Mouse (Mus musculus) hindbrain, embryonic 10.5 days (tissue): Measurements from ENCODE around the gene Cldn11. TPM values are rescaled to one million over a fixed set of nuclear protein-coding genes. Genes with fewer than 3 reads are reported as not detected.

Experiments
- polyA plus RNA-seq: library from polyadenylated mRNA; unstranded; fragments of >200 nt; fragmentation: Nextera tagmentation; extraction: Ambion mirVana; gene quantifications from 2 replicates; pipeline ENCODE4 v1.2.1, GENCODE M21; 2016

Cldn11 gene
- polyA plus RNA-seq, 1 experiment from 2014 or later = 9.6 TPM

Other genes with a start within 250 kb of the Cldn11 start
- gene Phc3, start 180.5 kb upstream of the Cldn11 start, polyA plus RNA-seq = 4.1 and 5.0 TPM in 2 replicates
- 23.9 and 36.4 TPM in 2 replicates for gene Prkci, start 154.2 kb upstream of the Cldn11 start, polyA plus RNA-seq
- gene Skil, start 54.9 kb upstream of the Cldn11 start, polyA plus RNA-seq = 34.4 and 37.3 TPM in 2 replicates
- 0.55 and 0.76 TPM in 2 replicates for gene Slc7a14, start 160.5 kb downstream of the Cldn11 start, polyA plus RNA-seq